Mouse (Mus musculus) liver, embryonic 12.5 days (tissue): ENCODE data around the gene Pcp2. TPM values are rescaled to one million over a fixed set of nuclear protein-coding genes. Genes with fewer than 3 reads are reported as not detected.

ENCODE experiments used
- ATAC-seq: fragments of 200-750 bp; cut with Nextera tagmentation; 2 replicates; pipeline ENCODE4 v1.8.0; 2017; ENCODE audit warnings: moderate number of reproducible peaks, mild to moderate bottlenecking, moderate library complexity
- H3K27ac ChIP-seq: fragments of 300-500 bp; sonication (generic); 2 replicates; pipeline ENCODE4 v1.5.1; 2016; ENCODE audit warnings: mild to moderate bottlenecking
- H3K27me3 ChIP-seq: fragments of 300-500 bp; sonication (generic); replicated peaks from 2 replicates; pipeline ENCODE4 v1.6.1; 2016; ENCODE audit warnings: mild to moderate bottlenecking, moderate library complexity
- H3K36me3 ChIP-seq: fragments of 300-500 bp; sonication (generic); 2 replicates; pipeline ENCODE4 v1.6.1; 2016; ENCODE audit warnings: mild to moderate bottlenecking, moderate library complexity
- H3K4me1 ChIP-seq: fragments of 300-500 bp; sonication (generic); 2 replicates; pipeline ENCODE4 v1.6.1; 2016
- H3K4me2 ChIP-seq: fragments of 300-500 bp; sonication (generic); 2 replicates; pipeline ENCODE4 v1.6.1; 2016; ENCODE audit warnings: mild to moderate bottlenecking, moderate library complexity
- H3K4me3 ChIP-seq: fragments of 300-500 bp; sonication (generic); 2 replicates; pipeline ENCODE4 v1.5.1; 2016; ENCODE audit warnings: mild to moderate bottlenecking, moderate library complexity
- H3K9ac ChIP-seq: fragments of 300-500 bp; sonication (generic); 2 replicates; pipeline ENCODE4 v1.6.1; 2016; ENCODE audit warnings: mild to moderate bottlenecking, moderate library complexity
- H3K9me3 ChIP-seq: fragments of 300-500 bp; sonication (generic); replicated peaks from 2 replicates; pipeline ENCODE4 v1.6.1; 2016; ENCODE audit warnings: mild to moderate bottlenecking, moderate library complexity
- WGBS: fragments of 180-500 bp; shearing (Covaris S2); methylation state at CpG from one replicate; pipeline ENCODE4 v1.1.7; 2016; ENCODE audit not compliant: insufficient replicate concordance; 5-methylcytosine and 5-hydroxymethylcytosine counted together
- polyA plus RNA-seq: library from polyadenylated mRNA; unstranded; fragments of >200 nt; fragmentation: Nextera tagmentation; extraction: Ambion mirVana; gene quantifications from 2 replicates; pipeline ENCODE4 v1.2.1, GENCODE M21; 2016

The Pcp2 gene
- polyA plus RNA-seq, 1 experiment from 2014 or later: 0.11 TPM

DNA sequence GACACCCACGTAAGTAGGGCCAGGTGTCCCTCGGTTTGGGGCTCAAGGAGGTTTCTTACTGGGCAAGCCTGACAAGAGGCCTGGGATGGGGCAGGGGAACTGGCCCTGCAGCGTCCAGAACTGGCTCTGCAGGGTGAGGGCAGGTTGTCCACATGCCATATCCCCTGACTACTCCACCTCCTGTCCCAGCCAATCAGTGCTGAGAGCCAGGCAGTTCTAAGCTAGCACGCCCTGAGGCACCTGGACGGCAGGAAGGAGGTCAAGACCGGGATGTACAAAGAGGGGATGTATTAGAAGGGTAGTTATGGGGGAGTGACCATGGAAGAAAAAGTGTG, 15.6 kb downstream of the Pcp2 start:
- no peak for ATAC-seq
- WGBS: 87% methylated on average over 6 of the region's 6 CpGs
- peaks cover 75% of the 10 kb centered on the region for H3K36me3 ChIP-seq
- H3K9ac ChIP-seq: no peak overlapping the region
- H3K9me3 ChIP-seq: no peaks in the 10 kb centered on the region
- no peaks in the 10 kb centered on the region for H3K4me1 ChIP-seq
- no peak overlapping the region for H3K27ac ChIP-seq
- H3K4me3 ChIP-seq: no peak overlapping the region
- no peaks in the 10 kb centered on the region for H3K27me3 ChIP-seq
- H3K4me2 ChIP-seq: no peak overlapping the region

GRCm38 (mm10) chr8:3609046-3609815, 16.1 kb downstream of the Pcp2 start:
- no peak overlapping the region for H3K4me3 ChIP-seq
- H3K9ac ChIP-seq: no peak overlapping the region
- ATAC-seq: no peak
- 83% methylated on average over 12 of the region's 12 CpGs for WGBS
- peaks cover 70% of the 10 kb centered on the region for H3K36me3 ChIP-seq
- H3K4me2 ChIP-seq: no peak overlapping the region
- H3K9me3 ChIP-seq: no peaks in the 10 kb centered on the region
- H3K4me1 ChIP-seq: no peaks in the 10 kb centered on the region
- no peak overlapping the region for H3K27ac ChIP-seq
- no peaks in the 10 kb centered on the region for H3K27me3 ChIP-seq

GRCm38 (mm10) chr8:3607822-3608221, 17.5 kb downstream of the Pcp2 start:
- WGBS: 83% methylated on average over 7 of the region's 7 CpGs
- H3K4me1 ChIP-seq: no peaks in the 10 kb centered on the region
- H3K4me2 ChIP-seq: no peak overlapping the region
- H3K4me3 ChIP-seq: no peak overlapping the region
- ATAC-seq: no peak
- peaks cover 56% of the 10 kb centered on the region for H3K36me3 ChIP-seq
- no peaks in the 10 kb centered on the region for H3K27me3 ChIP-seq
- no peak overlapping the region for H3K9ac ChIP-seq
- H3K9me3 ChIP-seq: no peaks in the 10 kb centered on the region
- no peak overlapping the region for H3K27ac ChIP-seq

DNA sequence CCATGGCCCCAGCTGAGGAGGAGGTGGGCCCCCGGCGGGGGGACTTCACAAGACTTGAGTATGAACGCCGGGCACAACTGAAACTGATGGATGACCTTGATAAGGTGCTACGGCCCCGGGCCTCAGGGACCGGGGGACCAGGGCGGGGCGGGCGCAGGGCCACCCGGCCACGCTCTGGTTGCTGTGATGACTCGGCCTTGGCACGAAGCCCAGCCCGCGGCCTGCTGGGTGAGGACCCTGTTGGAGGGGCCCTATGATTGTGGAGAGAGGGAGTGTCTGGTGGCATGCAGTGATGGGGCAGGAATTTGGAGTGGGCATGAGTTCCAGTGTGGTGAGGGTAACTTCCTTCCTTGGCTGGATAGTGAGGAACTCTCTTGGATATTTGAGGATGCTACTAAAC, 18.8 kb downstream of the Pcp2 start:
- Histone ChIP-seq H3K27me3 (no peaks in the 10 kb centered on the region), H3K36me3 (peaks cover 43% of the 10 kb centered on the region), H3K4me3 (no peak overlapping the region), H3K4me1 (no peaks in the 10 kb centered on the region), H3K9ac (no peak overlapping the region), H3K9me3 (no peaks in the 10 kb centered on the region), H3K4me2 (no peak overlapping the region), H3K27ac (no peak overlapping the region)
- ATAC-seq: no peak
- 60% methylated on average over 16 of the region's 16 CpGs for WGBS

GRCm38 (mm10) chr8:3603439-3603838, 21.9 kb downstream of the Pcp2 start:
- ATAC-seq: no peak
- peaks cover 12% of the 10 kb centered on the region for H3K36me3 ChIP-seq
- H3K9me3 ChIP-seq: no peaks in the 10 kb centered on the region
- H3K4me3 ChIP-seq: no peak overlapping the region
- no peak overlapping the region for H3K4me2 ChIP-seq
- 0 out of 2 replicates have a peak, but pooled peaks cover 2% of the 10 kb centered on the region for H3K27me3 ChIP-seq
- H3K27ac ChIP-seq: no peak overlapping the region
- WGBS: 58% methylated on average over 13 of the region's 13 CpGs
- H3K9ac ChIP-seq: no peak overlapping the region
- H3K4me1 ChIP-seq: no peaks in the 10 kb centered on the region

DNA sequence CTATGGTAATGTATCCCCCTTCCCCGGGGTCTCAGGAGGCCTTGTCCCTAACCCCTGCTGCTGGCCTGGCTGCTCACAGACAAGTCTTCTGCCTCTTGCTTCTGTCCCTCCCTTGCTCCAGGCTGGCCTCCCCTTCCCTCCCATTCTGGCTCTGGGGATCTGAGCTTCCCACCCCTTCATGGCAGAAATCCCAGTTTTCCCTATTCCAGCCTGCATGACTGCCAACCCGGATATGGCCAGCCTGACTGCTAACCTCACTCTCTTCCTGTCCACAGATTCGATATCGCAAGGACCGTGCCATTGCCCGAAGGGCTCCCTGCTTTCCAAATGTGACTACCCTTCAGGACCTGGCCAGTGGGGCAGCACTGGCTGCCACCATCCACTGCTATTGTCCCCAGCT, 24.9 kb downstream of the Pcp2 start:
- H3K27me3 ChIP-seq: 0 out of 2 replicates have a peak, but pooled peaks cover 2% of the 10 kb centered on the region
- no peak overlapping the region for H3K27ac ChIP-seq
- no peaks in the 10 kb centered on the region for H3K4me1 ChIP-seq
- no peak overlapping the region for H3K9ac ChIP-seq
- H3K4me2 ChIP-seq: no peak overlapping the region
- H3K36me3 ChIP-seq: no peaks in the 10 kb centered on the region
- no peak overlapping the region for H3K4me3 ChIP-seq
- H3K9me3 ChIP-seq: no peaks in the 10 kb centered on the region
- WGBS: 77% methylated on average over 6 of the region's 6 CpGs
- no peak for ATAC-seq

- H3K9me3 ChIP-seq: no peaks in the 10 kb centered on the region
- no peak overlapping the region for H3K4me2 ChIP-seq
- no peaks in the 10 kb centered on the region for H3K36me3 ChIP-seq
- H3K4me1 ChIP-seq: no peaks in the 10 kb centered on the region
- H3K4me3 ChIP-seq: no peak overlapping the region
- no peak overlapping the region for H3K9ac ChIP-seq
- 100% methylated on average over 1 of the region's 1 CpGs for WGBS
- 0 out of 2 replicates have a peak, but pooled peaks cover 2% of the 10 kb centered on the region for H3K27me3 ChIP-seq
- no peak for ATAC-seq
- no peak overlapping the region for H3K27ac ChIP-seq
These were observed 26.1 kb downstream of the Pcp2 start for GRCm38 (mm10) chr8:3599219-3599618.

DNA sequence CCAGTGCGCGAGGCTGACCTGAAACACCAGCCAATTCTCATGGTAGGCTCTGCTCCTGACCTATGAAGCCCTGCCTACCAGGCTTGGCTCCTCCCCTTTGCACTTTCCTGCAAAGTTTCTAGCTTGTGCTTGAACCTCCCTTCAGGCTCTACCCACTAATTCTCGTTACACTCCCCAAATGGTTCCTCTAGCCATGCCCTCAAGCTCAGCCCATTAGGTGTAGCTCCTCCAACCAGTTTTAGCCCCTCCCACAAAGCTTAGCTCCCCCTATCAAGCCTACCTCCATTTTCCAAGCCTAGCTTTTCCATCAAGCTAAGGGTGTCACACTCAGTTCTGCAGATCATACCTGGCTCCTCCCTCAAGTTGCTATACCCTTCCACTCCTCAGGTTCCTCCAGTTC, 27.3 kb downstream of the Pcp2 start:
- H3K4me3 ChIP-seq: no peak overlapping the region
- no peak overlapping the region for H3K27ac ChIP-seq
- peak; percentile 28; the same call in 1 of the 2 replicates for ATAC-seq
- no peaks in the 10 kb centered on the region for H3K4me1 ChIP-seq
- H3K36me3 ChIP-seq: no peaks in the 10 kb centered on the region
- H3K4me2 ChIP-seq: no peak overlapping the region
- H3K27me3 ChIP-seq: peaks cover 2% of the 10 kb centered on the region; the same call in 1 of the 2 replicates
- no peak overlapping the region for H3K9ac ChIP-seq
- WGBS: 65% methylated on average over 3 of the region's 3 CpGs
- no peaks in the 10 kb centered on the region for H3K9me3 ChIP-seq

DNA sequence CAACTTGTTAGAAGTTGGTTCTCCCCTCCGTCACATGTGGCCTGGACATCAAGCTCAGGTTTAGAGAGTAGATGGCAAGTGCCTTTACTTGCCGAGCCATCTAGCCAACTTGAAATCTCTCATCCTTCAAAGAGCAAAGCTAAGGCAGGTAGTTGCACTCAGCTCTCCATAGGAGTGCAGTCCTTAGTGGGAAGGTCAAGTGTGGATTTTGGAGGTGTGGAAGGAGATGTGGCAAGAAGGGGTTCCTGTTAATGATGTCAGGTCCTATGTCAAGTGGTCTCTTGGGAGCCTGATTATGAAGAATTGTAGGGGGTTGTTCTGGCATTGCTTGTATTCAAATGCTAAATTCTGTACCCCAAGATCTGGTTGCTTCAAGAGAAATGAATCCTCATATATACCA, 30.9 kb downstream of the Pcp2 start:
- Histone ChIP-seq H3K9ac (no peak overlapping the region), H3K27me3 (peaks cover 2% of the 10 kb centered on the region; the same call in 1 of the 2 replicates), H3K27ac (no peak overlapping the region), H3K9me3 (no peaks in the 10 kb centered on the region), H3K36me3 (no peaks in the 10 kb centered on the region), H3K4me1 (no peaks in the 10 kb centered on the region), H3K4me2 (no peak overlapping the region), H3K4me3 (no peak overlapping the region)
- 60% methylated on average over 2 of the region's 2 CpGs for WGBS
- no peak for ATAC-seq

GRCm38 (mm10) chr8:3593470-3593869, 31.9 kb downstream of the Pcp2 start:
- H3K36me3 ChIP-seq: no peaks in the 10 kb centered on the region
- 50% methylated on average over 3 of the region's 3 CpGs for WGBS
- H3K9ac ChIP-seq: no peak overlapping the region
- peaks cover 4% of the 10 kb centered on the region for H3K4me1 ChIP-seq
- no peak for ATAC-seq
- no peak overlapping the region for H3K27ac ChIP-seq
- no peaks in the 10 kb centered on the region for H3K9me3 ChIP-seq
- peaks cover 4% of the 10 kb centered on the region; the same call in 1 of the 2 replicates for H3K27me3 ChIP-seq
- H3K4me3 ChIP-seq: no peak overlapping the region
- no peak overlapping the region for H3K4me2 ChIP-seq

- WGBS: 19% methylated on average over 11 of the region's 11 CpGs
- H3K27ac ChIP-seq: no peak overlapping the region
- H3K9ac ChIP-seq: peak overlapping the region; percentile 64
- peak overlapping the region; percentile 67 for H3K4me3 ChIP-seq
- no peaks in the 10 kb centered on the region for H3K9me3 ChIP-seq
- ATAC-seq: peak; percentile 28; the same call in 1 of the 2 replicates
- H3K27me3 ChIP-seq: peaks cover 19% of the 10 kb centered on the region
- H3K4me1 ChIP-seq: peaks cover 32% of the 10 kb centered on the region
- H3K36me3 ChIP-seq: no peaks in the 10 kb centered on the region
- peak overlapping the region; percentile 93 for H3K4me2 ChIP-seq
These were observed 37.1 kb downstream of the Pcp2 start for GRCm38 (mm10) chr8:3588258-3588633.

DNA sequence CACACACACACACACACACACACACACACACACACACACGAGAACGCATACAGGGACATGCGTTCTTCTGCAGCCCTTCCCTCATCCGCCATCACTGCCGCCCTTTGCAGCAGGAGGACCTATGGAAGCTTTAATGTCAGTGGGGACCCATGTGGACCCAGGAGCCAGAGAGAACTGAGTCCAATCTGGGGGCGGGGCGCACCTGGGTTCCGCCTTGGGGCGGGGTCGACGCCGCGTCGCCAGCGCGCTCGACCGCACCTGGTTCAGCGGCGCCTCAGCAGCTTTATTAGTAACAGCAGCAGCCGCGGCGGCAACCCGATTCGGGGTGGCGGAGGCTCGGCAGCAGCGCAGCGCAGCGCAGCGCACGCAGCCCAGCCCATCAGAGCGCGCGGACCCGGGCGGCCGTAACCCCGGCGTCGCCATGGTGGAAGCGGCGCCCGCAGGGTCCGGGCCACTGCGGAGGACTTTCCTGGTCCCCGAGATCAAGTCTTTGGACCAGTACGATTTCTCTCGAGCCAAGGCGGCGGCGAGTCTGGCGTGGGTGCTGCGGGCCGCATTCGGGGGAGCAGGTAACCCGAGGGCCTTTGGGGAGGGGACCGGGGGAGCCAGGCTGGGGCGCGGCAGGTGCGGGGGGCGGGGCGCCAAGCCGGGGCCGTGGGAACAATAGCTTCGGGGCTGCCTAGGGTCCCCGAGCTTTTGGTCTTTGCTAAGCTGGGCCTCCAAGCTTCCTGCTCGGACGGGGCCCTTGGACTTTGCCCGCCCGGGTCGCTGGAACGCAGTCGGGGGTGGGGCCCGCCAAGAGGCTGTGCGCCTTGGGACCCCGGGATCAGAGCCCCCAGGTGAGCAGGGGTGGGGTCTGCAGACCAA, 37.7 kb downstream of the Pcp2 start:
- H3K27ac ChIP-seq: peak overlapping the region; percentile 37; the same call in 1 of the 2 replicates
- peak; percentile 68 for ATAC-seq
- 3% methylated on average over 75 of the region's 77 CpGs for WGBS
- no peaks in the 10 kb centered on the region for H3K36me3 ChIP-seq
- no peaks in the 10 kb centered on the region for H3K9me3 ChIP-seq
- H3K4me3 ChIP-seq: peak overlapping the region; percentile 67
- H3K4me2 ChIP-seq: peak overlapping the region; percentile 93
- H3K27me3 ChIP-seq: peaks cover 19% of the 10 kb centered on the region
- H3K4me1 ChIP-seq: peaks cover 32% of the 10 kb centered on the region
- peak overlapping the region; percentile 64 for H3K9ac ChIP-seq
